In the genomic region with DNA sequence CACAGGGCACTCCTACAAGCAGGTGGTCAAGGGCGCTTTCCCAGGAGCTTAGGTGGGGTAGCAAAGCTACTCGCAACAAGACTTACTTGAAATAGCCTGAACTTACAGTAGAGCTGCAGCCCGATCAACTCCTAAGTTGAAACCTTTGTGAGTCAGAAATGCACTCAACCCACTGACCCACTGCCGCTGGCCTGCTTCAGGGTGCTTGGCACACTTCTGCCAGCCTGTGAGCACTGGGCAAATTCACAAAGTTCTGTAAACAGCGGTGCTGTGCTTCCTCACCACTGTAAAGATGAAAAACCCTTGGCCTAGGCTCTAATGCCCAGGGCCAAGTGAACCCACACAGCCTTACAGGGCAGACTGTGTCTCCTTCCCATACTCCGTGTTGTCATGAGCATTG, we compare ENCODE assay signal across 28 mouse cellular contexts.
"Had no signal": no experiment of that assay in that cellular context is flagged by ENCODE, and none has a peak within 500 bp of the region (broad histone marks: within the 10 kb centered on the region; RNA-seq: fewer than 3 reads in every experiment).

No protein-coding gene starts in this region.

- H3K36me3 ChIP-seq: embryonic facial prominence, embryonic 10.5 days; embryonic facial prominence, embryonic 12.5 days; embryonic facial prominence, embryonic 13.5 days; embryonic facial prominence, embryonic 15.5 days; forebrain, embryonic 10.5 days; forebrain, embryonic 12.5 days; forebrain, embryonic 15.5 days had no signal

- H3K9me3 ChIP-seq: embryonic facial prominence, embryonic 10.5 days; embryonic facial prominence, embryonic 12.5 days; embryonic facial prominence, embryonic 13.5 days; embryonic facial prominence, embryonic 15.5 days; forebrain, embryonic 10.5 days; forebrain, embryonic 12.5 days; forebrain, embryonic 13.5 days; forebrain, embryonic 15.5 days had no signal

- H3K4me1 ChIP-seq: forebrain, embryonic 15.5 days had no signal

- ATAC-seq: forebrain, embryonic 13.5 days; forebrain, embryonic 14.5 days; forebrain, embryonic 15.5 days; forebrain, embryonic 16.5 days; forebrain, postnatal 0 days had no signal

- H3K4me3 ChIP-seq: embryonic facial prominence, embryonic 10.5 days; embryonic facial prominence, embryonic 12.5 days; embryonic facial prominence, embryonic 13.5 days; embryonic facial prominence, embryonic 15.5 days; erythroblast, embryonic 14.5 days; forebrain, embryonic 10.5 days; forebrain, embryonic 12.5 days; forebrain, embryonic 13.5 days; forebrain, embryonic 15.5 days; gastrocnemius, adult 2 months had no signal

- H3K27ac ChIP-seq: embryonic facial prominence, embryonic 10.5 days; embryonic facial prominence, embryonic 12.5 days; embryonic facial prominence, embryonic 13.5 days; embryonic facial prominence, embryonic 15.5 days; forebrain, embryonic 10.5 days; forebrain, embryonic 12.5 days; forebrain, embryonic 13.5 days; forebrain, embryonic 15.5 days; gastrocnemius, adult 2 months had no signal

- H3K4me2 ChIP-seq: embryonic facial prominence, embryonic 12.5 days; embryonic facial prominence, embryonic 13.5 days; embryonic facial prominence, embryonic 15.5 days; forebrain, embryonic 12.5 days; forebrain, embryonic 13.5 days; forebrain, embryonic 15.5 days had no signal

- H3K27me3 ChIP-seq: embryonic facial prominence, embryonic 12.5 days; embryonic facial prominence, embryonic 13.5 days; embryonic facial prominence, embryonic 15.5 days; forebrain, embryonic 12.5 days; forebrain, embryonic 13.5 days; forebrain, embryonic 15.5 days had no signal

- H3K9ac ChIP-seq: embryonic facial prominence, embryonic 12.5 days; embryonic facial prominence, embryonic 13.5 days; embryonic facial prominence, embryonic 15.5 days; forebrain, embryonic 12.5 days; forebrain, embryonic 13.5 days; forebrain, embryonic 15.5 days; forebrain, postnatal 0 days had no signal

- DNase-seq: cerebellum, adult 18-20 months; cerebellum, adult 2 months; cerebellum, adult 8-10 months; cerebellum, adult 9-11 months; cerebellum, postnatal 10 days; cerebellum, postnatal 14 days; cerebellum, postnatal 25 days; cerebellum, postnatal 36 days; embryo, embryonic 11 days; forebrain, postnatal 0 days; gastrocnemius, adult 2 months; gastrocnemius, postnatal 10 days; gastrocnemius, postnatal 14 days; gastrocnemius, postnatal 25 days; gastrocnemius, postnatal 36 days; heart, adult 11 months; heart, adult 18-20 months had no signal
